Mouse (Mus musculus) ES-E14 (cell line): ENCODE measurements at regions not wholly inside any gene's neighbourhood (a gene's known extent, or its start where the extent isn't known, plus 50 kb on each side); places are given as distances from the start of the nearest gene placed in this dataset.

ENCODE experiments used
- DNase-seq: peaks from one replicate; pipeline ENCODE4 v3.0.0-alpha.2; 2013; ENCODE audit warnings: low read depth, low spot score
- H3K27ac ChIP-seq: 2 replicates; pipeline ENCODE4 v1.5.1; 2012; ENCODE audit warnings: low read depth, mild to moderate bottlenecking, low read length, moderate library complexity, mixed read lengths; ENCODE audit not compliant: poor library complexity, insufficient read depth, severe bottlenecking
- H3K36me3 ChIP-seq: 2 replicates; pipeline ENCODE4 v1.6.1; 2012; ENCODE audit warnings: mild to moderate bottlenecking, low read length, moderate library complexity, mixed read lengths; ENCODE audit not compliant: control insufficient read depth, poor library complexity, insufficient read depth, severe bottlenecking
- H3K4me1 ChIP-seq, 2 experiments: fragments of 150-350 bp in 1 of 2; sonication (generic) in 1 of 2; 2 replicates each; pipeline ENCODE4 v1.6.1; 2012; ENCODE audit warnings: low read length in 2 of 2, mild to moderate bottlenecking in 1 of 2, mixed read lengths in 1 of 2; ENCODE audit not compliant: control insufficient read depth in 2 of 2, insufficient read depth in 2 of 2, poor library complexity in 1 of 2
- H3K4me3 ChIP-seq, 2 experiments: fragments of 150-350 bp in 1 of 2; sonication (generic) in 1 of 2; 2 replicates each; pipeline ENCODE4 v1.5.1; 2012; ENCODE audit warnings: low read length in 2 of 2, low read depth in 1 of 2, mild to moderate bottlenecking in 1 of 2, mixed read lengths in 1 of 2; ENCODE audit not compliant: insufficient read depth in 1 of 2, poor library complexity in 1 of 2, severe bottlenecking in 1 of 2
- H3K9ac ChIP-seq: 2 replicates; pipeline ENCODE4 v1.6.1; 2012; ENCODE audit warnings: low read depth, mild to moderate bottlenecking, low read length, mixed read lengths; ENCODE audit not compliant: poor library complexity, insufficient read depth, severe bottlenecking
- H3K9me3 ChIP-seq: fragments of 150-350 bp; sonication (generic); 2 replicates; pipeline ENCODE4 v1.6.1; 2012; ENCODE audit warnings: low read depth, mild to moderate bottlenecking, low read length; ENCODE audit not compliant: control insufficient read depth, insufficient read depth
- CHD2 ChIP-seq: IDR thresholded peaks from 2 replicates; pipeline ENCODE4 v1.6.1; 2014; ENCODE audit warnings: mild to moderate bottlenecking, low read depth, low read length, inconsistent platforms
- HCFC1 ChIP-seq: IDR thresholded peaks from 2 replicates; pipeline ENCODE4 v1.6.1; 2012; ENCODE audit warnings: low read length, inconsistent platforms, borderline replicate concordance; ENCODE audit not compliant: insufficient read depth
- MAFK ChIP-seq: IDR thresholded peaks from 2 replicates; pipeline ENCODE4 v1.6.1; 2014; ENCODE audit warnings: mild to moderate bottlenecking, low read depth, low read length, inconsistent platforms; ENCODE audit not compliant: insufficient read depth
- ZC3H11A ChIP-seq: IDR thresholded peaks from 2 replicates; pipeline ENCODE4 v1.6.1; 2012; ENCODE audit warnings: low read depth, mild to moderate bottlenecking, inconsistent platforms, low read length, borderline replicate concordance
- ZNF384 ChIP-seq: IDR thresholded peaks from 2 replicates; pipeline ENCODE4 v1.6.1; 2012; ENCODE audit warnings: low read depth, low read length, inconsistent platforms
- in situ Hi-C, 2 experiments: fragments of 600-800 bp; cut with MboI; formaldehyde crosslinking; loops; one replicate each; pipeline ENCODE4 v1.15.1; 2025; ENCODE audit warnings: low sequenced_read_pairs in 2 of 2, inconsistent platforms in 1 of 2; ENCODE audit not compliant: unreplicated experiment in 2 of 2

GRCm38 (mm10) chr3:70134963-70135362 lies 127.5 kb downstream of the Otol1 start:
- no peak overlapping the region for H3K9ac ChIP-seq
- H3K4me1 ChIP-seq, result no peaks in the 10 kb centered on the region
- in situ Hi-C loops, result no loop called here
- no peak overlapping the region for H3K4me3 ChIP-seq
- H3K27ac ChIP-seq, result no peak overlapping the region
- H3K9me3 ChIP-seq, result no peaks in the 10 kb centered on the region
- TF ChIP-seq CHD2 (no peak), ZNF384 (no peak), MAFK (no peak), ZC3H11A (no peak), HCFC1 (no peak)
- H3K36me3 ChIP-seq, result no peaks in the 10 kb centered on the region
- no peak for DNase-seq

- no peaks in the 10 kb centered on the region for H3K9me3 ChIP-seq
- in situ Hi-C loops, result no loop called here
- no peak overlapping the region for H3K4me3 ChIP-seq
- H3K36me3 ChIP-seq, result no peaks in the 10 kb centered on the region
- no peak for DNase-seq
- no peak overlapping the region for H3K9ac ChIP-seq
- no peak overlapping the region for H3K27ac ChIP-seq
- no peak for TF ChIP-seq ZC3H11A
- no peak for TF ChIP-seq HCFC1
- TF ChIP-seq CHD2, result no peak
- no peak for TF ChIP-seq MAFK
- no peak for TF ChIP-seq ZNF384
- H3K4me1 ChIP-seq, result no peaks in the 10 kb centered on the region
These were observed 131.1 kb downstream of the Otol1 start for GRCm38 (mm10) chr3:70138488-70138887.

GRCm38 (mm10) chr3:70138926-70139325 lies 131.5 kb downstream of the Otol1 start:
- no peak overlapping the region for H3K9ac ChIP-seq
- H3K4me1 ChIP-seq, result no peaks in the 10 kb centered on the region
- no peak overlapping the region for H3K4me3 ChIP-seq
- DNase-seq, result no peak
- no peak for TF ChIP-seq ZC3H11A
- no peak for TF ChIP-seq HCFC1
- TF ChIP-seq MAFK, result no peak
- TF ChIP-seq CHD2, result no peak
- TF ChIP-seq ZNF384, result no peak
- in situ Hi-C loops, result no loop called here
- no peaks in the 10 kb centered on the region for H3K36me3 ChIP-seq
- no peak overlapping the region for H3K27ac ChIP-seq
- H3K9me3 ChIP-seq, result no peaks in the 10 kb centered on the region

GRCm38 (mm10) chr3:70145728-70146127 lies 138.3 kb downstream of the Otol1 start:
- no peak for TF ChIP-seq ZNF384
- H3K27ac ChIP-seq, result no peak overlapping the region
- in situ Hi-C loops, result no loop called here
- H3K4me3 ChIP-seq, result no peak overlapping the region
- H3K36me3 ChIP-seq, result no peaks in the 10 kb centered on the region
- H3K9ac ChIP-seq, result no peak overlapping the region
- H3K4me1 ChIP-seq, result 0 out of 4 replicates have a peak, but pooled peaks cover 0 to under 1% of the 10 kb centered on the region in 2 experiments
- H3K9me3 ChIP-seq, result no peaks in the 10 kb centered on the region
- DNase-seq, result no peak

GRCm38 (mm10) chr3:70151156-70151555 lies 143.7 kb downstream of the Otol1 start:
- no peak overlapping the region for H3K4me3 ChIP-seq
- H3K4me1 ChIP-seq, result 0 out of 4 replicates have a peak, but pooled peaks cover 0 to 2% of the 10 kb centered on the region in 2 experiments
- H3K9me3 ChIP-seq, result no peaks in the 10 kb centered on the region
- no peak overlapping the region for H3K27ac ChIP-seq
- H3K9ac ChIP-seq, result no peak overlapping the region
- TF ChIP-seq HCFC1 (no peak), CHD2 (no peak), ZC3H11A (no peak), MAFK (no peak), ZNF384 (no peak)
- DNase-seq, result peak; percentile 35
- H3K36me3 ChIP-seq, result no peaks in the 10 kb centered on the region
- in situ Hi-C loops, result no loop called here
